Mouse (Mus musculus): ENCODE results near the gene Otop2. TPM values are rescaled to one million over a fixed set of nuclear protein-coding genes. Genes with fewer than 3 reads are reported as not detected.

The Otop2 gene
- polyA plus RNA-seq, 1 experiment from 2014 or later: not detected

GRCm38 (mm10) chr11:115353375-115353774, 46.4 kb downstream of the Otop2 start:
- DNase-seq (no peak), ATAC-seq (ENCODE audit: low read depth) (no peak)
- Histone ChIP-seq H3K27ac (no peak overlapping the region), H3K4me2 (no peak overlapping the region), H3K27me3 (peaks cover 51% of the 10 kb centered on the region), H3K36me3 (no peaks in the 10 kb centered on the region), H3K9me3 (replicated peaks) (no peaks in the 10 kb centered on the region), H3K9ac (no peak overlapping the region), H3K4me1 (replicated peaks) (peaks cover 9% of the 10 kb centered on the region), H3K4me3 (replicated peaks) (no peak overlapping the region)
- 74% methylated on average over 5 of the region's 5 CpGs for WGBS (ENCODE audit: insufficient replicate concordance)

DNA sequence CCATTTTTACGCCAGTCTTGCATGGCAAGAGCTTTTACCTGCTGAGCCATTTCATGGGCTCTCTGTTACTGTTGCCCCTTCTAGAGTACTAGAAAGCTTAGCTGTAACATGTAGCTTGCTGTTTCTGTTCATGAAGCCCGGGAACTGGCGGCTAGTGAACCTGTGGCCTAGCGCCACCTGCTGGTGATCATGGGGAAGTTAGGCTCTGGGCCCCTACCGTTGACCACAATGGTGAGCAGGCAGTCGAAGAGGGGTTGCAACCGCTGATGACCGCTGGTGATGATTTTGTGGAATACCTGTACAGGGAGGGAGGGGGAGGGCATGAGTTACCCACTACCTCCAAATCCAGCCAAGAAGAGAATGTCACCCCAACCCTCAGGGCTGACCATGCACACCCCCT, 47.2 kb downstream of the Otop2 start:
- H3K4me3 ChIP-seq (replicated peaks): no peak overlapping the region
- H3K4me1 ChIP-seq (replicated peaks): peaks cover 1% of the 10 kb centered on the region
- peak; percentile 38 for DNase-seq
- H3K4me2 ChIP-seq: no peak overlapping the region
- H3K9me3 ChIP-seq (replicated peaks): no peaks in the 10 kb centered on the region
- H3K27ac ChIP-seq: no peak overlapping the region
- no peak overlapping the region for H3K9ac ChIP-seq
- peaks cover 46% of the 10 kb centered on the region for H3K27me3 ChIP-seq
- H3K36me3 ChIP-seq: no peaks in the 10 kb centered on the region
- WGBS (ENCODE audit: insufficient replicate concordance): 7% methylated on average over 8 of the region's 8 CpGs
- no peak for ATAC-seq (ENCODE audit: low read depth)

GRCm38 (mm10) chr11:115358468-115358867, 51.5 kb downstream of the Otop2 start:
- no peak overlapping the region for H3K27ac ChIP-seq

GRCm38 (mm10) chr11:115359293-115359692, 52.3 kb downstream of the Otop2 start:
- H3K9ac ChIP-seq: no peak overlapping the region
- H3K9me3 ChIP-seq (replicated peaks): no peaks in the 10 kb centered on the region
- H3K27me3 ChIP-seq: peaks cover 26% of the 10 kb centered on the region
- H3K27ac ChIP-seq: no peak overlapping the region
- H3K4me2 ChIP-seq: no peak overlapping the region
- DNase-seq: no peak
- no peak overlapping the region for H3K4me3 ChIP-seq (replicated peaks)
- no peaks in the 10 kb centered on the region for H3K36me3 ChIP-seq
- 39% methylated on average over 3 of the region's 3 CpGs for WGBS (ENCODE audit: insufficient replicate concordance)
- H3K4me1 ChIP-seq (replicated peaks): no peaks in the 10 kb centered on the region
- ATAC-seq (ENCODE audit: low read depth): no peak

More at GRCm38 (mm10) chr11:115358468-115358867, 51.5 kb downstream of the Otop2 start:
- WGBS (ENCODE audit: insufficient replicate concordance): 13% methylated on average over 5 of the region's 5 CpGs
- Histone ChIP-seq H3K27me3 (peaks cover 25% of the 10 kb centered on the region; the same call in 1 of the 2 replicates), H3K4me1 (replicated peaks) (no peaks in the 10 kb centered on the region), H3K9me3 (replicated peaks) (no peaks in the 10 kb centered on the region), H3K36me3 (no peaks in the 10 kb centered on the region), H3K9ac (no peak overlapping the region), H3K4me2 (no peak overlapping the region), H3K4me3 (replicated peaks) (no peak overlapping the region)
- DNase-seq (peak; percentile 21), ATAC-seq (ENCODE audit: low read depth) (no peak)

DNA sequence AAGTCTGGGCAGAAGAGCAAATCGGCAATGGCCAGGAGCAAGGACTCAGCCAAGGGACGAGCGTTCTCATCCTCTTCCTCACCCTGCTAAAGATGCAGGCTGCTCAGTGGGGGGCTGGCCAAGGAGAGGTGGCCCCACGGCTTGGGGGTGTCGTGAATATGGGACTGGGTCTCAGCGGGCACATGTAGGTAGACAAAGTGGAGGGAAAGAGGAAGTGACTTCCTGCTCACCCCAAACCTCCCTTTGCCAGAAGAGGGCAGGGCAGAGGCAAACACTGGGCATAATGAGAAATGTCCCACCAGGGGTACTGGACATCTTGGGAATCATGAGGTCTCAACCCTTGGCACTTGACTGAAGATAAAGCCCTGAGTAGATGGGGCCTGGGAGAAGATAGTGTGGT, 52.8 kb downstream of the Otop2 start:
- Histone ChIP-seq H3K9ac (no peak overlapping the region), H3K4me3 (replicated peaks) (no peak overlapping the region), H3K4me1 (replicated peaks) (no peaks in the 10 kb centered on the region), H3K9me3 (replicated peaks) (no peaks in the 10 kb centered on the region), H3K36me3 (no peaks in the 10 kb centered on the region), H3K27me3 (peaks cover 29% of the 10 kb centered on the region), H3K4me2 (no peak overlapping the region), H3K27ac (no peak overlapping the region)
- ATAC-seq (ENCODE audit: low read depth) (no peak), DNase-seq (no peak)
- 50% methylated on average over 6 of the region's 6 CpGs for WGBS (ENCODE audit: insufficient replicate concordance)

GRCm38 (mm10) chr11:115364136-115364535, 57.2 kb downstream of the Otop2 start:
- no peak for ATAC-seq (ENCODE audit: low read depth)
- no peak for DNase-seq
- no peak overlapping the region for H3K27ac ChIP-seq
- peaks cover 50% of the 10 kb centered on the region for H3K27me3 ChIP-seq
- WGBS (ENCODE audit: insufficient replicate concordance): 65% methylated on average over 3 of the region's 3 CpGs
- no peak overlapping the region for H3K4me2 ChIP-seq
- no peak overlapping the region for H3K4me3 ChIP-seq (replicated peaks)
- no peaks in the 10 kb centered on the region for H3K9me3 ChIP-seq (replicated peaks)
- no peak overlapping the region for H3K9ac ChIP-seq
- peaks cover 17% of the 10 kb centered on the region for H3K4me1 ChIP-seq (replicated peaks)
- H3K36me3 ChIP-seq: no peaks in the 10 kb centered on the region

DNA sequence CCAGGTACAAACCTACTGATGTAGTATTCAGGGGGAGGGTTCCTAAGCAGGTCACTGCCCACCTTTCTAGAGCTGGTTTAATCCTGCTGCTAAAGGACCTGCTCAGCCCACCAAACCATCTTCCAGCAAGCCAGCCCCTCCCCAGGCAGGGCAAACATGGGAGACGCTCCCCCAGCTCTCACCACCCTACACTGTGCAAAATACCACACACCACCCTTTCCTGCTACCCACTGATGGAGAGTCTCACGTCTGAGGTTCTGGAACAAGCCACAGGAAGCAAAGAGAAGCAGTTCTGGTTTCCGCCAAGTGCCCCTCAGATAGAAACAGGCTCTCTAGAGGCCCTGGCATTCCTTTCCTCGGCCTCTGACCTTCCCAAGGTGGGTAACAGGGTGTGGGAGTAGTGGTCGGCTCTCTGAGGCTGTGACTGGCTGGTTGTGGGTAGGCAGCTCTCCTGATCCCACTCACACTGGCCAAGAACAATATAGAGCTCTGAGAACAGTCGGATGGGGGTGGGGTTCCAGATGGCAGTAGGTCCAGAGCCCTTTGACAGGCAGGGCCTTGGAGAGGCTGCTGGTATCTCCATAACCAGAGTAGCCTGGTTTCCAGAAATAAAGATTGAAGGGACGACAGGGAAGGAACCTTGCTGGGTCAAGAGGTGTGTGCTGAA, 59.2 kb downstream of the Otop2 start:
- Histone ChIP-seq H3K9ac (no peak overlapping the region), H3K4me1 (replicated peaks) (peaks cover 17% of the 10 kb centered on the region), H3K4me3 (replicated peaks) (no peak overlapping the region), H3K4me2 (no peak overlapping the region), H3K9me3 (replicated peaks) (no peaks in the 10 kb centered on the region), H3K27me3 (peaks cover 70% of the 10 kb centered on the region), H3K27ac (no peak overlapping the region), H3K36me3 (no peaks in the 10 kb centered on the region)
- 18% methylated on average over 7 of the region's 7 CpGs for WGBS (ENCODE audit: insufficient replicate concordance)
- ATAC-seq (ENCODE audit: low read depth): no peak
- DNase-seq: no peak

GRCm38 (mm10) chr11:115366706-115367394, 59.9 kb downstream of the Otop2 start:
- H3K27ac ChIP-seq: no peak overlapping the region

DNA sequence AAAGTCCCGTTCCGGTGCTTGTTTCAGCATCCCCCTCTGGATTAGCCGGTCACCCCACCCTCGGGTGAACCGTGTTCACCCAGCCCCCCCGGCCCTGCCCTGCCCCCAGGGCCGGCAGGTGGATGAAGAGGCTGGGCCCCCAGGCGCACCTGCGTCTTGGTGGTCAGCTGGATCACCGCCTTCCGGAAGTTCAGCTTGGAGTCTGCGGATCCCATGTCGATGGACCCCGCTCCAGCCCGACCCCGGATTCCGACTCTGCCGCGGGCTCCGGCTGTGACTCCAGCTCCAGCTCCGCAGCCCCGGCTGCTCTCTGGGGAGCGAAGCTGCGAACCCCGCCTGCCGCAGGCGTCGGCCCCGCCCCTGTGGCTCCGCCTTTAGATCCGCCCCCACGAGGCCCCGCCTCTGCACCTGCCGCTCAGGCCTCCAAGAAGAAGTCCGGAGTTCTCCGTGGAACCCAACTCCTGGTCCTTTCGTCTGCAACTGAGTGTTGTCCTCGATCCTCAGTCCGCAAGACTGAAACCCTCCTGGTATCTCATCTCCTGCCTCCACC, 60.5 kb downstream of the Otop2 start, which contains the start of gene Hid1:
Gene Hid1 (minus strand): TSS at position 362 of the 550 bp plus-strand sequence.
- H3K4me3 ChIP-seq (replicated peaks): peak within 1 kb of the TSS; percentile 51
- 1% methylated on average over 39 of the region's 39 CpGs for WGBS (ENCODE audit: insufficient replicate concordance)
- H3K9ac ChIP-seq: peak within 1 kb of the TSS; percentile 39
- H3K27me3 ChIP-seq: peaks cover 80% of the 10 kb centered on the region
- no peak within 1 kb of the TSS for H3K27ac ChIP-seq
- DNase-seq (peak; percentile 68), ATAC-seq (ENCODE audit: low read depth) (peak; percentile 63; the same call in 1 of the 2 replicates)
- peaks cover 17% of the 10 kb centered on the region for H3K4me1 ChIP-seq (replicated peaks)
- no peaks in the 10 kb centered on the region for H3K9me3 ChIP-seq (replicated peaks)
- H3K36me3 ChIP-seq: no peaks in the 10 kb centered on the region
- peak within 1 kb of the TSS; percentile 70 for H3K4me2 ChIP-seq

More at GRCm38 (mm10) chr11:115366706-115367394, 59.9 kb downstream of the Otop2 start:
- DNase-seq (no peak), ATAC-seq (ENCODE audit: low read depth) (peak; percentile 32; the same call in 1 of the 2 replicates)
- Histone ChIP-seq H3K4me2 (peak overlapping the region; percentile 70), H3K4me1 (replicated peaks) (peaks cover 17% of the 10 kb centered on the region), H3K36me3 (no peaks in the 10 kb centered on the region), H3K4me3 (replicated peaks) (peak overlapping the region; percentile 51), H3K9me3 (replicated peaks) (no peaks in the 10 kb centered on the region), H3K9ac (peak overlapping the region; percentile 39), H3K27me3 (peaks cover 77% of the 10 kb centered on the region)
- WGBS (ENCODE audit: insufficient replicate concordance): 7% methylated on average over 28 of the region's 28 CpGs

DNA sequence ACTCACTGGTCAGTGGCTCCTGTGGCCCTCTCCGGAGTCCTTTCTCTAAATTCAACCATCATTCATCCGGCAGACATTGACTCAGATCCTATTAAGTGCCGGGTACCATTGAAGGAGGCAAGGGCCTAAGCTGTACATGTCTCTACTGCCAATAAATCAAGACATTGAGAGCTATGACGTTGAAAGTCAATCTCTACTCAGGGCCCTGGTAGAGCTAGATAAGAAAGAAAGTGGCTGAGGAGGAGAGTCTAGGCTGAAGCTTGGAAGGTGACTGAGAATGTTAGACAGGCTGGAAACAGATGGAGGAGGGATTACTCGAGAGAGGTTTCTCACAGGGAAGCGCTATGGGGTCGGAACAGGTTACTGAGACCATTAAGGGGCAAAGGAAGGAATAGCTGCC, 63.4 kb downstream of the Otop2 start:
- no peak for DNase-seq
- no peak overlapping the region for H3K27ac ChIP-seq
- H3K9me3 ChIP-seq (replicated peaks): no peaks in the 10 kb centered on the region
- H3K4me2 ChIP-seq: no peak overlapping the region
- no peak for ATAC-seq (ENCODE audit: low read depth)
- H3K4me3 ChIP-seq (replicated peaks): no peak overlapping the region
- H3K27me3 ChIP-seq: peaks cover 97% of the 10 kb centered on the region
- no peak overlapping the region for H3K9ac ChIP-seq
- H3K36me3 ChIP-seq: no peaks in the 10 kb centered on the region
- WGBS (ENCODE audit: insufficient replicate concordance): 39% methylated on average over 7 of the region's 7 CpGs
- H3K4me1 ChIP-seq (replicated peaks): peaks cover 21% of the 10 kb centered on the region

- 51% methylated on average over 8 of the region's 8 CpGs for WGBS (ENCODE audit: insufficient replicate concordance)
- Histone ChIP-seq H3K4me2 (no peak overlapping the region), H3K36me3 (no peaks in the 10 kb centered on the region), H3K4me1 (replicated peaks) (peaks cover 19% of the 10 kb centered on the region), H3K9me3 (replicated peaks) (no peaks in the 10 kb centered on the region), H3K4me3 (replicated peaks) (no peak overlapping the region), H3K27me3 (peaks cover 97% of the 10 kb centered on the region), H3K27ac (no peak overlapping the region), H3K9ac (no peak overlapping the region)
- DNase-seq (no peak), ATAC-seq (ENCODE audit: low read depth) (no peak)
Measured at GRCm38 (mm10) chr11:115371354-115371753, 64.4 kb downstream of the Otop2 start.

All from liver, embryonic 13.5 days (tissue).